Mouse (Mus musculus): ENCODE measurements around the gene Hpcal1. TPM values are rescaled to one million over a fixed set of nuclear protein-coding genes. Genes with fewer than 3 reads are reported as not detected.

The Hpcal1 gene
- polyA plus RNA-seq (2012; ENCODE audit: insufficient read depth, insufficient read length, missing spikeins) = 169 and 178 TPM in 2 replicates

GRCm38 (mm10) chr12:17690564-17691281, at the start of gene Hpcal1:
Gene Hpcal1 (plus strand): TSS chr12:17690856.
- TF ChIP-seq POLR2A (IDR thresholded peaks at IDR 0.05; ENCODE audit: borderline replicate concordance, low read depth, low read length) = peak; percentile 74; the same call in 1 of the 2 replicates
- TF ChIP-seq CTCF (IDR thresholded peaks at IDR 0.05; ENCODE audit: low read depth, low read length) = no peak
- H3K27ac ChIP-seq (ENCODE audit: insufficient read depth, low read depth, low read length) = peak within 1 kb of the TSS; percentile 89

GRCm38 (mm10) chr12:17641269-17641668, 49.4 kb upstream of the Hpcal1 start:
- no peak for TF ChIP-seq CTCF (IDR thresholded peaks at IDR 0.05; ENCODE audit: low read depth, low read length)
- TF ChIP-seq POLR2A (IDR thresholded peaks at IDR 0.05; ENCODE audit: borderline replicate concordance, low read depth, low read length) = no peak
- no peak overlapping the region for H3K4me3 ChIP-seq (ENCODE audit: insufficient read depth, low read length)
- H3K4me1 ChIP-seq (ENCODE audit: control insufficient read depth, insufficient read depth, low read length) = peaks cover 12% of the 10 kb centered on the region

More at GRCm38 (mm10) chr12:17690564-17691281, at the start of gene Hpcal1:
- Histone ChIP-seq H3K4me3 (ENCODE audit: insufficient read depth, low read length) (peak within 1 kb of the TSS; percentile 94), H3K4me1 (ENCODE audit: control insufficient read depth, insufficient read depth, low read length) (peaks cover 44% of the 10 kb centered on the region)

GRCm38 (mm10) chr12:17644385-17645222, 46.1 kb upstream of the Hpcal1 start:
- H3K27ac ChIP-seq (ENCODE audit: insufficient read depth, low read depth, low read length) = no peak overlapping the region

More at GRCm38 (mm10) chr12:17641269-17641668, 49.4 kb upstream of the Hpcal1 start:
- no peak overlapping the region for H3K27ac ChIP-seq (ENCODE audit: insufficient read depth, low read depth, low read length)

GRCm38 (mm10) chr12:17646457-17646856, 44.2 kb upstream of the Hpcal1 start:
- Histone ChIP-seq H3K4me3 (ENCODE audit: insufficient read depth, low read length) (no peak overlapping the region), H3K27ac (ENCODE audit: insufficient read depth, low read depth, low read length) (no peak overlapping the region), H3K4me1 (ENCODE audit: control insufficient read depth, insufficient read depth, low read length) (peaks cover 3% of the 10 kb centered on the region)
- no peak for TF ChIP-seq CTCF (IDR thresholded peaks at IDR 0.05; ENCODE audit: low read depth, low read length)
- TF ChIP-seq POLR2A (IDR thresholded peaks at IDR 0.05; ENCODE audit: borderline replicate concordance, low read depth, low read length) = no peak

More at GRCm38 (mm10) chr12:17644385-17645222, 46.1 kb upstream of the Hpcal1 start:
- TF ChIP-seq CTCF (IDR thresholded peaks at IDR 0.05; ENCODE audit: low read depth, low read length) = no peak
- no peak for TF ChIP-seq POLR2A (IDR thresholded peaks at IDR 0.05; ENCODE audit: borderline replicate concordance, low read depth, low read length)
- peaks cover 12% of the 10 kb centered on the region for H3K4me1 ChIP-seq (ENCODE audit: control insufficient read depth, insufficient read depth, low read length)
- no peak overlapping the region for H3K4me3 ChIP-seq (ENCODE audit: insufficient read depth, low read length)

GRCm38 (mm10) chr12:17651223-17652095, 39.2 kb upstream of the Hpcal1 start:
- H3K4me3 ChIP-seq (ENCODE audit: insufficient read depth, low read length) = no peak overlapping the region
- TF ChIP-seq CTCF (IDR thresholded peaks at IDR 0.05; ENCODE audit: low read depth, low read length) (no peak), POLR2A (IDR thresholded peaks at IDR 0.05; ENCODE audit: borderline replicate concordance, low read depth, low read length) (no peak)
- no peaks in the 10 kb centered on the region for H3K4me1 ChIP-seq (ENCODE audit: control insufficient read depth, insufficient read depth, low read length)
- H3K27ac ChIP-seq (ENCODE audit: insufficient read depth, low read depth, low read length) = no peak overlapping the region

GRCm38 (mm10) chr12:17652216-17653050, 38.2 kb upstream of the Hpcal1 start:
- Histone ChIP-seq H3K4me1 (ENCODE audit: control insufficient read depth, insufficient read depth, low read length) (peaks cover 4% of the 10 kb centered on the region), H3K4me3 (ENCODE audit: insufficient read depth, low read length) (no peak overlapping the region), H3K27ac (ENCODE audit: insufficient read depth, low read depth, low read length) (no peak overlapping the region)
- TF ChIP-seq CTCF (IDR thresholded peaks at IDR 0.05; ENCODE audit: low read depth, low read length) (no peak), POLR2A (IDR thresholded peaks at IDR 0.05; ENCODE audit: borderline replicate concordance, low read depth, low read length) (no peak)

GRCm38 (mm10) chr12:17653051-17653783, 37.4 kb upstream of the Hpcal1 start:
- Histone ChIP-seq H3K4me3 (ENCODE audit: insufficient read depth, low read length) (no peak overlapping the region), H3K4me1 (ENCODE audit: control insufficient read depth, insufficient read depth, low read length) (peaks cover 10% of the 10 kb centered on the region), H3K27ac (ENCODE audit: insufficient read depth, low read depth, low read length) (no peak overlapping the region)
- TF ChIP-seq CTCF (IDR thresholded peaks at IDR 0.05; ENCODE audit: low read depth, low read length) (no peak), POLR2A (IDR thresholded peaks at IDR 0.05; ENCODE audit: borderline replicate concordance, low read depth, low read length) (no peak)

- peak overlapping the region; percentile 98 for H3K27ac ChIP-seq (ENCODE audit: insufficient read depth, low read depth, low read length)
- TF ChIP-seq POLR2A (IDR thresholded peaks at IDR 0.05; ENCODE audit: borderline replicate concordance, low read depth, low read length) (no peak), CTCF (IDR thresholded peaks at IDR 0.05; ENCODE audit: low read depth, low read length) (no peak)
Measured at GRCm38 (mm10) chr12:17657561-17658195, 33.0 kb upstream of the Hpcal1 start.

More at GRCm38 (mm10) chr12:17657561-17658195, 33.0 kb upstream of the Hpcal1 start:
- H3K4me3 ChIP-seq (ENCODE audit: insufficient read depth, low read length) = no peak overlapping the region
- peaks cover 17% of the 10 kb centered on the region for H3K4me1 ChIP-seq (ENCODE audit: control insufficient read depth, insufficient read depth, low read length)

Data from bone marrow macrophage, adult 2 months (primary cell).